Mouse (Mus musculus) liver, postnatal 0 days (tissue): Measurements from ENCODE around the gene Prkch.

Experiments
- CTCF ChIP-seq: sonication (generic); IDR thresholded peaks from 2 replicates; pipeline ENCODE4 v1.5.1; 2016; ENCODE audit warnings: antibody characterized with exemption, low read depth
- EP300 ChIP-seq: IDR thresholded peaks from 2 replicates; pipeline ENCODE4 v1.6.1; 2016; ENCODE audit warnings: antibody characterized with exemption, low read depth, mild to moderate bottlenecking

GRCm38 (mm10) chr12:73544736-73545671, 39.6 kb upstream of the Prkch start:
- no peak for TF ChIP-seq CTCF
- TF ChIP-seq EP300 = no peak
